Mouse (Mus musculus) frontal cortex, adult 2 months (tissue): ENCODE data around the gene Prdx5. TPM values are rescaled to one million over a fixed set of nuclear protein-coding genes. Genes with fewer than 3 reads are reported as not detected.
A peak's percentile ranks its signal among the peaks of the same experiment; 100 is the strongest.

Experiments used
- DNase-seq, 2 experiments: peaks; one replicate each; pipeline ENCODE4 v3.0.0; 2022; ENCODE audit warnings: low spot score in 1 of 2; ENCODE audit errors: extremely low spot score in 1 of 2
- polyA plus RNA-seq: library from polyadenylated mRNA; depleted of rRNA; stranded (reverse); fragments of >200 nt; gene quantifications from 2 replicates; pipeline ENCODE4 v1.2.3, GENCODE M21; 2012; rRNA removed

Gene Prdx5
- polyA plus RNA-seq, result 322 and 340 TPM in 2 replicates

GRCm38 (mm10) chr19:6909507-6910289 lies at the start of gene Prdx5, which contains the start of gene Trmt112:
TSS of gene Prdx5 (minus strand) at chr19:6910106.
TSS of gene Trmt112 (plus strand) at chr19:6909698.
- peak; percentile 93 to 94 for DNase-seq

- no peak for DNase-seq
Observed at GRCm38 (mm10) chr19:6956461-6956860, 46.6 kb upstream of the Prdx5 start.

GRCm38 (mm10) chr19:6955424-6955823 lies 45.5 kb upstream of the Prdx5 start:
- DNase-seq, result no peak

- DNase-seq, result no peak
Observed at GRCm38 (mm10) chr19:6954046-6954445, 44.1 kb upstream of the Prdx5 start.

- DNase-seq, result no peak
Observed at GRCm38 (mm10) chr19:6952712-6953037, 42.8 kb upstream of the Prdx5 start.

GRCm38 (mm10) chr19:6951994-6952711 lies 42.2 kb upstream of the Prdx5 start:
- peak in 1 of 2 experiments; percentile 70 for DNase-seq

- peak; percentile 93 to 97 for DNase-seq
Observed at GRCm38 (mm10) chr19:6951381-6951968, 41.6 kb upstream of the Prdx5 start.

GRCm38 (mm10) chr19:6950613-6951153 lies 40.8 kb upstream of the Prdx5 start:
- peak in 1 of 2 experiments; percentile 74 for DNase-seq

- no peak for DNase-seq
Observed at GRCm38 (mm10) chr19:6949951-6950350, 40.0 kb upstream of the Prdx5 start.

GRCm38 (mm10) chr19:6949532-6949931 lies 39.6 kb upstream of the Prdx5 start:
- DNase-seq, result no peak

GRCm38 (mm10) chr19:6948186-6948585 lies 38.3 kb upstream of the Prdx5 start:
- no peak for DNase-seq

- no peak for DNase-seq
Observed at GRCm38 (mm10) chr19:6947742-6948141, 37.8 kb upstream of the Prdx5 start.

GRCm38 (mm10) chr19:6943709-6944108 lies 33.8 kb upstream of the Prdx5 start:
- DNase-seq, result no peak

- DNase-seq, result no peak
Observed at GRCm38 (mm10) chr19:6942764-6943163, 32.9 kb upstream of the Prdx5 start.

GRCm38 (mm10) chr19:6942249-6942691 lies 32.4 kb upstream of the Prdx5 start, which contains the start of gene Gpr137:
TSS of gene Gpr137 (minus strand) at chr19:6942480.
- DNase-seq, result peak; percentile 93 to 95

GRCm38 (mm10) chr19:6941372-6942248 lies 31.7 kb upstream of the Prdx5 start, which contains the start of gene Bad:
TSS of gene Bad (plus strand) at chr19:6941861.
- DNase-seq, result peak; percentile 77 to 94

GRCm38 (mm10) chr19:6940396-6941351 lies 30.8 kb upstream of the Prdx5 start:
- no peak for DNase-seq

- no peak for DNase-seq
Observed at GRCm38 (mm10) chr19:6939106-6940002, 29.4 kb upstream of the Prdx5 start.
